8 mouse cellular contexts compared by ENCODE assay signal in the genomic region with DNA sequence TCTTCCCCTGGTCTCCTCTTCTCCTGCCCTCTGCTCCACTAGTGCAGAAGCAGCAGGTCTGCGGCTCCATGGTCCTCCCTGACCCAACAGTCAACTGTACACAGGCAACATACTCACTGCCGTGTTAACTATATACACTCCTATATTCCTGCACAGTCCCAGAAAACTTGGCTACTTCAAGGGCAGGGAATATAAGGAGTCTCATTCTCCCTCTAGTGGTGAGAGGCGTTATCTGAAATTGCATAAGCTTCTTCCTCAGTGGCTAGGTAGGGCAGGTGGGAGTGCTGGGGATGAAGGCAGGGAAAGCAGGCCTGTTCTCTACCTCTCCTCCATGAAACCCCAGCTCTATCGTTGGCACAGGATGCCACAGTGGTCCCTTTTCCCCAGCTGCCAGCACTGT. TPM values are rescaled to one million over a fixed set of nuclear protein-coding genes. Genes with fewer than 3 reads are reported as not detected.
DNase-seq lines count a peak whose midpoint lies in the region; ATAC-seq lines count a peak whose summit lies in the region.

No protein-coding gene starts in this region.

- H3K27ac ChIP-seq in forebrain, embryonic 16.5 days (ENCODE audit: low read length) = no peak overlapping the region

- peak; percentile 12 to 41 for DNase-seq in heart, postnatal 10 days
- DNase-seq in heart, adult 9 months (ENCODE audit: low spot score in 2 of 2) = no peak
- peak; percentile 74 for DNase-seq in R1 (ENCODE audit: low read depth, low spot score)
- peak; percentile 4 for DNase-seq in large intestine, adult 2 months (ENCODE audit: low read depth, low spot score)
- DNase-seq in retina, embryonic 14.5 days (ENCODE audit: low spot score) = peak; percentile 84
- no peak for DNase-seq in thymus, postnatal 25 days
- DNase-seq in gastrocnemius, postnatal 4 days (ENCODE audit: low spot score in 2 of 2) = no peak

- intact Hi-C loops in heart, postnatal 10 days (cut with DNase I) = loop anchor here (5.0 to 10.0 kb wide), 4 partner anchors 99 to 437 kb away; no protein-coding TSS in a partner anchor

- H3K9me3 ChIP-seq in forebrain, embryonic 16.5 days (ENCODE audit: control insufficient read depth, low read length) = no peaks in the 10 kb centered on the region

- no peak overlapping the region for H3K4me2 ChIP-seq in forebrain, embryonic 16.5 days (ENCODE audit: low read length)

- ATAC-seq in forebrain, embryonic 16.5 days = peak; percentile 70

- WGBS in forebrain, embryonic 16.5 days = 23% methylated on average over 4 of the region's 4 CpGs
- 16% methylated on average over 4 of the region's 4 CpGs for WGBS in large intestine, adult 2 months

- H3K4me3 ChIP-seq in forebrain, embryonic 16.5 days (replicated peaks; ENCODE audit: low read length) = no peak overlapping the region

- peaks cover 5% of the 10 kb centered on the region; the same call in 1 of the 2 replicates for H3K27me3 ChIP-seq in forebrain, embryonic 16.5 days (replicated peaks; ENCODE audit: control insufficient read depth, insufficient read depth, low read length)

- H3K4me1 ChIP-seq in forebrain, embryonic 16.5 days (replicated peaks; ENCODE audit: control insufficient read depth, insufficient read depth, low read length) = peaks cover 3% of the 10 kb centered on the region

- no peaks in the 10 kb centered on the region for H3K36me3 ChIP-seq in forebrain, embryonic 16.5 days (ENCODE audit: control insufficient read depth, insufficient read depth)

- H3K9ac ChIP-seq in forebrain, embryonic 16.5 days (replicated peaks; ENCODE audit: low read depth, low read length) = no peak overlapping the region

RNA-seq across cellular contexts. Expression of gene Gabrg3, which starts 2.9 kb away (rescaled TPM):
- under 1 TPM; 0.07 to 0.10 TPM for total RNA-seq in heart, postnatal 10 days (2021)
- 3.9 and 8.1 TPM in 2 replicates for polyA plus RNA-seq in forebrain, embryonic 16.5 days (2015; fragmentation: Nextera tagmentation; extraction: Ambion mirVana)
- 0.06 and 0.21 TPM in 2 replicates for polyA plus RNA-seq in large intestine, adult 2 months (2012; rRNA removed)
- under 1 TPM; 0.08 to 0.15 TPM for total RNA-seq in gastrocnemius, postnatal 4 days (2021)

RNA-seq across cellular contexts. Expression of gene Gabrb3, which starts 35.4 kb away (rescaled TPM):
- total RNA-seq in heart, postnatal 10 days (2021) = 1 to 10 TPM in 1 of 2 experiments, under 1 TPM in 1; 0.64 to 1.1 TPM
- 43.6 and 52.6 TPM in 2 replicates for polyA plus RNA-seq in forebrain, embryonic 16.5 days (2015; fragmentation: Nextera tagmentation; extraction: Ambion mirVana)
- 0.14 and 0.21 TPM in 2 replicates for polyA plus RNA-seq in large intestine, adult 2 months (2012; rRNA removed)
- total RNA-seq in gastrocnemius, postnatal 4 days (2021) = 1 to 10 TPM; 1.2 to 2.5 TPM

Comparison
In these comparisons a context has a peak if more than half of its experiments do, and no peak if none do; other contexts are left out.
1. DNase-seq: peak in heart, postnatal 10 days (2 of 2), R1 (single experiment), large intestine, adult 2 months (single experiment) and retina, embryonic 14.5 days (single experiment); none in heart, adult 9 months (0 of 2), thymus, postnatal 25 days (single experiment) and gastrocnemius, postnatal 4 days (0 of 2).